Comparison of ENCODE assay signal across 8 mouse cellular contexts in genomic region chr6:56831697-56832406, GRCm38 (mm10). TPM values are rescaled to one million over a fixed set of nuclear protein-coding genes. Genes with fewer than 3 reads are reported as not detected.
DNase-seq lines count a peak whose midpoint lies in the region; ATAC-seq lines count a peak whose summit lies in the region.

Gene Fkbp9, plus strand, starts transcription at chr6:56832059.

- peak; percentile 91 for DNase-seq in adipocyte (ENCODE audit: low spot score)
- DNase-seq in frontal cortex, postnatal 36 days (ENCODE audit: low spot score in 2 of 2) = peak; percentile 47 to 48
- peak; percentile 32 to 49 for DNase-seq in layer of hippocampus, postnatal 25 days (ENCODE audit: extremely low spot score in 1 of 2, low spot score in 1 of 2)
- DNase-seq in lung, postnatal 10 days = peak; percentile 93
- peak; percentile 87 for DNase-seq in retina, postnatal 1 day
- peak; percentile 83 to 87 for DNase-seq in urinary bladder, postnatal 4 days (ENCODE audit: low spot score in 2 of 2)

- no peaks in the 10 kb centered on the region for H3K36me3 ChIP-seq in hindbrain, embryonic 12.5 days

- peaks cover 6% of the 10 kb centered on the region; the same call in 1 of the 2 replicates for H3K4me1 ChIP-seq in hindbrain, embryonic 12.5 days

- H3K27me3 ChIP-seq in hindbrain, embryonic 12.5 days = no peaks in the 10 kb centered on the region

- H3K27ac ChIP-seq in hindbrain, embryonic 12.5 days = peak within 1 kb of the TSS; percentile 19

- H3K4me3 ChIP-seq in hindbrain, embryonic 12.5 days = peak within 1 kb of the TSS; percentile 49

- H3K4me2 ChIP-seq in hindbrain, embryonic 12.5 days (replicated peaks) = peak within 1 kb of the TSS; percentile 65

- ATAC-seq in common myeloid progenitor, adult 5-6 weeks (replicated peaks; ENCODE audit: low read depth, poor library complexity, severe bottlenecking) = peak; percentile 85
- peak; percentile 95 for ATAC-seq in hindbrain, embryonic 12.5 days (ENCODE audit: low FRiP score)

- H3K9ac ChIP-seq in hindbrain, embryonic 12.5 days = peak within 1 kb of the TSS; percentile 60

- H3K9me3 ChIP-seq in hindbrain, embryonic 12.5 days (replicated peaks) = no peaks in the 10 kb centered on the region

- WGBS in hindbrain, embryonic 12.5 days = under 1% methylated on average over 52 of the region's 58 CpGs

RNA-seq across cellular contexts. Expression of gene Fkbp9, which starts in this region (rescaled TPM):
- total RNA-seq in common myeloid progenitor, adult 5-6 weeks (2017) = 16.6 and 16.9 TPM in 2 replicates
- polyA plus RNA-seq in hindbrain, embryonic 12.5 days (2016; fragmentation: Nextera tagmentation; extraction: Ambion mirVana) = 92.2 and 98.5 TPM in 2 replicates
- 10 to 100 TPM; 26.6 to 29.5 TPM for total RNA-seq in layer of hippocampus, postnatal 25 days (2021)

Comparison
In these comparisons a context has a peak if more than half of its experiments do, and no peak if none do; other contexts are left out.
1. Peak in every context shown above with its lines: DNase-seq, ATAC-seq, H3K4me3 ChIP-seq and H3K27ac ChIP-seq.
2. DNase-seq: peak in every context shown above with its lines; median percentile 93 in lung, postnatal 10 days; 91 in adipocyte; 87 in retina, postnatal 1 day; 85 in urinary bladder, postnatal 4 days; 48 in frontal cortex, postnatal 36 days; 40 in layer of hippocampus, postnatal 25 days.